Mouse (Mus musculus) CH12.LX (cell line): ENCODE measurements at regions not wholly inside any gene's neighbourhood (a gene's known extent, or its start where the extent isn't known, plus 50 kb on each side); places are given as distances from the start of the nearest gene placed in this dataset.

ENCODE experiments used
- CHD1 ChIP-seq: IDR thresholded peaks from 2 replicates; pipeline ENCODE4 v1.6.1; 2012; ENCODE audit warnings: low read depth, low read length, improper control_type of control experiment, inconsistent platforms
- CTCF ChIP-seq, 2 experiments: IDR thresholded peaks in 1 of 2; conservative IDR thresholded peaks in 1 of 2; 2 replicates each; pipeline ENCODE4 v1.5.1; 2011 to 2012; ENCODE audit warnings: low read depth in 2 of 2, low read length in 2 of 2, improper control_type of control experiment in 1 of 2, inconsistent platforms in 1 of 2, mild to moderate bottlenecking in 1 of 2, moderate library complexity in 1 of 2
- MAFK ChIP-seq: IDR thresholded peaks from 2 replicates; pipeline ENCODE4 v1.6.1; 2011; ENCODE audit warnings: low read length, improper control_type of control experiment; ENCODE audit not compliant: insufficient replicate concordance
- POLR2A ChIP-seq: IDR thresholded peaks from 2 replicates; pipeline ENCODE4 v1.6.1; 2011; ENCODE audit warnings: low read depth, mild to moderate bottlenecking, improper control_type of control experiment, low read length
- USF2 ChIP-seq: conservative IDR thresholded peaks from 2 replicates; pipeline ENCODE4 v1.6.1; 2011; ENCODE audit warnings: low read depth, low read length, improper control_type of control experiment
- ZC3H11A ChIP-seq: IDR thresholded peaks from 2 replicates; pipeline ENCODE4 v1.6.1; 2012; ENCODE audit warnings: low read depth, mild to moderate bottlenecking, inconsistent platforms, low read length, improper control_type of control experiment
- ZKSCAN1 ChIP-seq: IDR thresholded peaks from 2 replicates; pipeline ENCODE4 v1.6.1; 2012; ENCODE audit warnings: low read depth, inconsistent platforms, low read length, improper control_type of control experiment, borderline replicate concordance

- TF ChIP-seq ZKSCAN1 (no peak), POLR2A (no peak), MAFK (no peak), CHD1 (no peak), USF2 (no peak), ZC3H11A (no peak), CTCF (conservative IDR thresholded peaks at IDR 0.05 in 1 of 2, IDR thresholded peaks at IDR 0.05 in 1 of 2; ENCODE audit: low read depth in 2 of 2, low read length in 2 of 2) (no peak)
These were observed 58.3 kb downstream of the Vcpkmt start for GRCm38 (mm10) chr12:69524337-69525035.
